9 mouse cellular contexts compared by ENCODE assay signal in genomic region chr3:105114269-105114668, GRCm38 (mm10). TPM values are rescaled to one million over a fixed set of nuclear protein-coding genes. Genes with fewer than 3 reads are reported as not detected.
A peak's percentile ranks its signal among the peaks of the same experiment; 100 is the strongest.
DNase-seq lines count a peak whose midpoint lies in the region; ATAC-seq and TF ChIP-seq lines count a peak whose summit lies in the region.
"Had no signal": no experiment of that assay in that cellular context is flagged by ENCODE, and none has a peak within 500 bp of the region (broad histone marks: within the 10 kb centered on the region; RNA-seq: fewer than 3 reads in every experiment).

No protein-coding gene starts in this region.

- no peaks in the 10 kb centered on the region for H3K9me3 ChIP-seq in forebrain, embryonic 11.5 days (ENCODE audit: control insufficient read depth, low read length)
- H3K9me3 ChIP-seq in lung, embryonic 14.5 days (ENCODE audit: low read depth, low read length), result no peaks in the 10 kb centered on the region

- no peaks in the 10 kb centered on the region for H3K27me3 ChIP-seq in forebrain, embryonic 11.5 days (ENCODE audit: control insufficient read depth, insufficient read depth, low read length)
- H3K27me3 ChIP-seq in lung, embryonic 14.5 days (ENCODE audit: insufficient read depth, low read length), result no peaks in the 10 kb centered on the region

- TF ChIP-seq CTCF in layer of hippocampus, adult 2 months (conservative IDR thresholded peaks at IDR 0.05), result peak; percentile 92
- TF ChIP-seq CTCF in lung, embryonic 14.5 days (IDR thresholded peaks at IDR 0.05; ENCODE audit: low read depth), result peak; percentile 86

- H3K9ac ChIP-seq in forebrain, embryonic 11.5 days (ENCODE audit: low read length), result no peak overlapping the region
- no peak overlapping the region for H3K9ac ChIP-seq in lung, embryonic 14.5 days

- H3K27ac ChIP-seq in forebrain, embryonic 11.5 days (ENCODE audit: low read depth, low read length), result no peak overlapping the region
- H3K27ac ChIP-seq in layer of hippocampus, adult 2 months, result no peak overlapping the region
- no peak overlapping the region for H3K27ac ChIP-seq in lung, embryonic 14.5 days (ENCODE audit: low read depth)

- DNase-seq in ES-CJ7 (ENCODE audit: low read depth, low spot score), result peak; percentile 85
- peak; percentile 92 for DNase-seq in brain, adult 2 months (ENCODE audit: low read depth, low spot score)
- peak; percentile 74 for DNase-seq in forebrain, embryonic 11.5 days (ENCODE audit: low spot score)
- DNase-seq in layer of hippocampus, adult 2 months (ENCODE audit: low spot score in 2 of 2), result peak; percentile 85 to 88
- DNase-seq in lung, embryonic 14.5 days, result peak; percentile 90
- DNase-seq in retina, postnatal 1 day, result peak; percentile 81
- peak; percentile 88 for DNase-seq in thymus, postnatal 4 days

- no peaks in the 10 kb centered on the region for H3K36me3 ChIP-seq in forebrain, embryonic 11.5 days (ENCODE audit: control insufficient read depth, insufficient read depth, low read length)
- H3K36me3 ChIP-seq in lung, embryonic 14.5 days (ENCODE audit: insufficient read depth), result no peaks in the 10 kb centered on the region

- H3K4me2 ChIP-seq in forebrain, embryonic 11.5 days (ENCODE audit: low read depth, low read length, severe bottlenecking), result no peak overlapping the region
- H3K4me2 ChIP-seq in lung, embryonic 14.5 days, result no peak overlapping the region

- 23% methylated on average over 2 of the region's 2 CpGs for WGBS in forebrain, embryonic 11.5 days
- 17% methylated on average over 2 of the region's 2 CpGs for WGBS in lung, embryonic 14.5 days

- no peak overlapping the region for H3K4me3 ChIP-seq in forebrain, embryonic 11.5 days (ENCODE audit: low read depth, low read length)
- no peak overlapping the region for H3K4me3 ChIP-seq in layer of hippocampus, adult 2 months
- H3K4me3 ChIP-seq in lung, embryonic 14.5 days (ENCODE audit: low read depth, low read length), result no peak overlapping the region

- peak; percentile 58 for ATAC-seq in forebrain, embryonic 11.5 days (replicated peaks; ENCODE audit: low FRiP score)
- ATAC-seq in hematopoietic stem cell, adult 5-6 weeks (replicated peaks in 1 of 2; ENCODE audit: insufficient read depth in 1 of 2, low FRiP score in 2 of 2, low TSS enrichment in 1 of 2, low read depth in 1 of 2, poor library complexity in 2 of 2, severe bottlenecking in 2 of 2), result peak; percentile 95
- peak; percentile 77 for ATAC-seq in lung, embryonic 14.5 days (ENCODE audit: insufficient read depth)

- H3K4me1 ChIP-seq in forebrain, embryonic 11.5 days (replicated peaks; ENCODE audit: control insufficient read depth, insufficient read depth, low read length), result no peaks in the 10 kb centered on the region
- no peaks in the 10 kb centered on the region for H3K4me1 ChIP-seq in lung, embryonic 14.5 days (ENCODE audit: insufficient read depth)

RNA-seq across cellular contexts. Expression of gene 4930564D02Rik, which starts 47.6 kb away (rescaled TPM):
- not detected in 2 replicates for polyA plus RNA-seq in forebrain, embryonic 11.5 days (2014; fragmentation: Nextera tagmentation; extraction: Ambion mirVana)
- total RNA-seq in hematopoietic stem cell, adult 5-6 weeks (2017), result not detected in 2 replicates
- total RNA-seq in layer of hippocampus, adult 2 months (2021), result not detected
- not detected in 2 replicates for polyA plus RNA-seq in lung, embryonic 14.5 days (2014; fragmentation: Nextera tagmentation; extraction: Ambion mirVana)
- polyA plus RNA-seq: heart, embryonic 14.5 days had no signal
